Mouse (Mus musculus) kidney, postnatal 0 days (tissue): Measurements from ENCODE around the gene Wee2. TPM values are rescaled to one million over a fixed set of nuclear protein-coding genes. Genes with fewer than 3 reads are reported as not detected.

Source experiments
- ATAC-seq: fragments of 200-750 bp; cut with Nextera tagmentation; replicated peaks from 2 replicates; pipeline ENCODE4 v1.8.0; 2017; ENCODE audit warnings: low read depth, moderate number of reproducible peaks, moderate TSS enrichment, moderate library complexity; ENCODE audit not compliant: low FRiP score
- DNase-seq: peaks from one replicate; pipeline ENCODE4 v3.0.0-alpha.2; 2016; ENCODE audit warnings: low spot score
- H3K27ac ChIP-seq: fragments of 300-500 bp; sonication (generic); 2 replicates; pipeline ENCODE4 v1.5.1; 2014; ENCODE audit warnings: mild to moderate bottlenecking
- H3K27me3 ChIP-seq: fragments of 300-500 bp; sonication (generic); 2 replicates; pipeline ENCODE4 v1.6.1; 2014; ENCODE audit warnings: low read length, mixed read lengths; ENCODE audit not compliant: insufficient read depth
- H3K36me3 ChIP-seq: fragments of 300-500 bp; sonication (generic); 2 replicates; pipeline ENCODE4 v1.6.1; 2014; ENCODE audit warnings: low read length, mixed read lengths; ENCODE audit not compliant: insufficient read depth
- H3K4me1 ChIP-seq: fragments of 300-500 bp; sonication (generic); replicated peaks from 2 replicates; pipeline ENCODE4 v1.6.1; 2014; ENCODE audit warnings: antibody characterized with exemption, low read length, mixed read lengths; ENCODE audit not compliant: insufficient read depth
- H3K4me2 ChIP-seq: fragments of 300-500 bp; sonication (generic); 2 replicates; pipeline ENCODE4 v1.6.1; 2014; ENCODE audit warnings: mild to moderate bottlenecking, low read length, moderate library complexity, mixed read lengths
- H3K4me3 ChIP-seq: fragments of 300-500 bp; sonication (generic); replicated peaks from 2 replicates; pipeline ENCODE4 v1.5.1; 2014; ENCODE audit warnings: low read depth, low read length
- H3K9ac ChIP-seq: fragments of 300-500 bp; sonication (generic); 2 replicates; pipeline ENCODE4 v1.6.1; 2014; ENCODE audit warnings: low read depth, low read length
- H3K9me3 ChIP-seq: fragments of 300-500 bp; sonication (generic); replicated peaks from 2 replicates; pipeline ENCODE4 v1.6.1; 2016; ENCODE audit warnings: low read length, inconsistent platforms, mixed read lengths
- CTCF ChIP-seq: IDR thresholded peaks from 2 replicates; pipeline ENCODE4 v1.5.1; 2016; ENCODE audit warnings: antibody characterized with exemption, low read depth, mild to moderate bottlenecking, moderate library complexity
- WGBS: fragments of 180-500 bp; shearing (Covaris S2); extraction: QIAGEN DNeasy Blood & Tissue Kit; methylation state at CpG from one replicate; pipeline ENCODE4 v1.1.7; 2014; 5-methylcytosine and 5-hydroxymethylcytosine counted together
- polyA plus RNA-seq: library from polyadenylated mRNA; unstranded; fragments of >200 nt; fragmentation: Nextera tagmentation; extraction: Ambion mirVana; gene quantifications from 2 replicates; pipeline ENCODE4 v1.2.1, GENCODE M21; 2015

Wee2 gene
- polyA plus RNA-seq = 0.04 TPM in 1 of 2 replicates, not detected in the other

- Histone ChIP-seq H3K4me1 (0 out of 2 replicates have a peak, but pooled peaks cover 5% of the 10 kb centered on the region), H3K27me3 (no peaks in the 10 kb centered on the region), H3K9me3 (no peaks in the 10 kb centered on the region), H3K4me2 (no peak within 1 kb of the TSS; the same call in 1 of the 2 replicates), H3K27ac (no peak within 1 kb of the TSS), H3K9ac (no peak within 1 kb of the TSS), H3K4me3 (no peak within 1 kb of the TSS), H3K36me3 (no peaks in the 10 kb centered on the region)
- no peak for TF ChIP-seq CTCF
- DNase-seq (no peak), ATAC-seq (no peak)
- 57% methylated on average over 5 of the region's 5 CpGs for WGBS
Measured at GRCm38 (mm10) chr6:40438936-40439335, at the start of gene Wee2. Gene Wee2, plus strand, starts transcription at chr6:40439088.

DNA sequence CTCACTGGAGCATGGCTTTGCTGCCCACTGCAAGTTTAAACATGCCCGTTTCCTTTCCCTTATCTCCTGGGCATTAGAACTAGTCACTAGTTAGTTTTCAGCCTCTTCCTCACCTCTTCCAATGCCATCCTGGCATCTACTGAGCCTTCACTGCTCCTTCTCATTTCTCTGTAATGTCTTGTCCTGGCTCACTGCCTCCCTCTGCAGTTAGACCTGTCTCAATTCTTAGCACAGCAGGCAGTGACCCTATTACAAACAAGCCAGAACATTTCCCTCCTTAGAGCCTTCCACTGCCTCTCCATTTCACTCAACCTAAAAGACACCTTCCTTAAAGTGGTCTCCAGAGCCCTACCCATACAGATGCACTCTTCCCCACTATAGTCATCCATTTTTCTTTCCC lies 47.9 kb upstream of the Wee2 start:
- Histone ChIP-seq H3K27me3 (no peaks in the 10 kb centered on the region), H3K4me1 (no peaks in the 10 kb centered on the region), H3K27ac (no peak overlapping the region), H3K4me3 (no peak overlapping the region), H3K4me2 (no peak overlapping the region), H3K9me3 (no peaks in the 10 kb centered on the region), H3K9ac (no peak overlapping the region), H3K36me3 (0 out of 2 replicates have a peak, but pooled peaks cover 7% of the 10 kb centered on the region)
- DNase-seq (no peak), ATAC-seq (no peak)
- TF ChIP-seq CTCF = peak; percentile 34; the same call in 1 of the 2 replicates
- 62% methylated on average over 1 of the region's 1 CpGs for WGBS

DNA sequence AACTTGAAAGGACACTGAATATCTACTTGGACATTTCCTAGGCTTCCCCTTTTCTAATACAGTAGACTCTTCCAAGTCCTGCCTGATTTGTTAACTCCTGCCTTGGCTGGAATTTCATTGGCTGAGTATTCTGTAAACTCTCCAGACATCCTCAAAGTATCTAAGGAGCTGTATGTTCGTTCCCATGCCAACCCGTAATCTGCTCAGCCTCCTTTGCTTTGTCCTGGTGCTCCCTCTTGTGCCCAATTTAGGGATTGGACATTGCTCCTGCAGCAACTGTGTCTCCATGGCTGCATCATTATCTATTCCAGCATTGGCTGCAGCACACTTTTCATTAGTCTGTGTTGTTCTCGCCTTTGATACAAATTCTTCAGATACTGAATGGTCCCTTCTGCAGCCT lies 45.7 kb upstream of the Wee2 start:
- peak; percentile 89 for ATAC-seq
- Histone ChIP-seq H3K36me3 (0 out of 2 replicates have a peak, but pooled peaks cover 4% of the 10 kb centered on the region), H3K27me3 (no peaks in the 10 kb centered on the region)

DNA sequence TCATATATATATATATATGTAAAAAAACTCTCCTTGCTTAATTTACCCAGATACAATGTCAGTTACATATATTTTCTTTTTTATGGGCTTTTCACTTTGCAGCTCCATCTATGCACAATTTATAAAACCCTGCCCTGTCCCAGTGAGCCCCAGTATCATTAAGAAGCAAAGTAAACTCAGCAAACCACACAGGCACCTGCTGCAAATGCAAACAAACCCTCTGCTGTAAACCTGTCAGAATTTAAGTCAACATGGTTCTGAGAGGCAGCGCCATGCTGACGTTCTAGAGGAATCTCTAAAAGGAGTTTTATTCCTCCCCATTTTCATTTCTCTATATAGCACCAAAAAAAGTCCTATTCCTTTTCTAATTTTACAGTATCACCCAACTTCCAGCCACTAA lies 36.9 kb upstream of the Wee2 start:
- Histone ChIP-seq H3K27me3 (no peaks in the 10 kb centered on the region), H3K36me3 (peaks cover 30% of the 10 kb centered on the region; the same call in 1 of the 2 replicates), H3K9me3 (no peaks in the 10 kb centered on the region), H3K9ac (no peak overlapping the region), H3K4me2 (no peak overlapping the region), H3K4me1 (no peaks in the 10 kb centered on the region), H3K4me3 (no peak overlapping the region), H3K27ac (no peak overlapping the region)
- no peak for DNase-seq
- no peak for TF ChIP-seq CTCF
- WGBS = 69% methylated on average over 2 of the region's 2 CpGs
- no peak for ATAC-seq

More for the DNA sequence above, 45.7 kb upstream of the Wee2 start:
- 31% methylated on average over 3 of the region's 3 CpGs for WGBS
- H3K9ac ChIP-seq = no peak overlapping the region
- H3K4me1 ChIP-seq = no peaks in the 10 kb centered on the region
- peak; percentile 89 for DNase-seq
- no peaks in the 10 kb centered on the region for H3K9me3 ChIP-seq
- H3K4me2 ChIP-seq = no peak overlapping the region
- no peak overlapping the region for H3K4me3 ChIP-seq
- TF ChIP-seq CTCF = peak; percentile 86
- no peak overlapping the region for H3K27ac ChIP-seq

GRCm38 (mm10) chr6:40403640-40404285 lies 35.1 kb upstream of the Wee2 start:
- H3K4me1 ChIP-seq = no peaks in the 10 kb centered on the region
- no peak overlapping the region for H3K4me2 ChIP-seq
- no peak overlapping the region for H3K4me3 ChIP-seq
- H3K9ac ChIP-seq = no peak overlapping the region
- no peak for DNase-seq
- H3K27ac ChIP-seq = no peak overlapping the region
- no peak for ATAC-seq
- H3K9me3 ChIP-seq = no peaks in the 10 kb centered on the region
- TF ChIP-seq CTCF = no peak
- peaks cover 36% of the 10 kb centered on the region for H3K36me3 ChIP-seq
- WGBS = 92% methylated on average over 4 of the region's 4 CpGs
- H3K27me3 ChIP-seq = no peaks in the 10 kb centered on the region

GRCm38 (mm10) chr6:40411085-40411484 lies 27.8 kb upstream of the Wee2 start:
- Histone ChIP-seq H3K27me3 (no peaks in the 10 kb centered on the region), H3K27ac (no peak overlapping the region), H3K4me2 (no peak overlapping the region), H3K4me3 (no peak overlapping the region), H3K36me3 (peaks cover 23% of the 10 kb centered on the region), H3K4me1 (no peaks in the 10 kb centered on the region), H3K9me3 (no peaks in the 10 kb centered on the region), H3K9ac (no peak overlapping the region)
- WGBS = 95% methylated on average over 3 of the region's 3 CpGs
- DNase-seq = no peak
- no peak for ATAC-seq
- no peak for TF ChIP-seq CTCF
